ENCODE assay signal across 21 mouse cellular contexts in genomic region chr12:106819736-106820135, GRCm38 (mm10).
DNase-seq lines count a peak whose midpoint lies in the region; ATAC-seq lines count a peak whose summit lies in the region.
"Had no signal": no experiment of that assay in that cellular context is flagged by ENCODE, and none has a peak within 500 bp of the region (broad histone marks: within the 10 kb centered on the region; RNA-seq: fewer than 3 reads in every experiment).

No protein-coding gene starts in this region.

- H3K4me1 ChIP-seq in embryonic facial prominence, embryonic 11.5 days (ENCODE audit: control insufficient read depth, insufficient read depth, low read length): no peaks in the 10 kb centered on the region
- peaks cover 12% of the 10 kb centered on the region for H3K4me1 ChIP-seq in embryonic facial prominence, embryonic 10.5 days
- H3K4me1 ChIP-seq in embryonic facial prominence, embryonic 13.5 days: peaks cover 23% of the 10 kb centered on the region; the same call in 1 of the 2 replicates
- no peaks in the 10 kb centered on the region for H3K4me1 ChIP-seq in kidney, embryonic 14.5 days (ENCODE audit: control insufficient read depth, insufficient read depth, low read length)
- H3K4me1 ChIP-seq: forebrain, embryonic 10.5 days; forebrain, embryonic 12.5 days had no signal

- no peak overlapping the region for H3K4me2 ChIP-seq in embryonic facial prominence, embryonic 11.5 days (ENCODE audit: low read depth, low read length)
- H3K4me2 ChIP-seq in embryonic facial prominence, embryonic 13.5 days: no peak overlapping the region
- no peak overlapping the region for H3K4me2 ChIP-seq in kidney, embryonic 14.5 days (replicated peaks; ENCODE audit: low read depth, low read length)
- H3K4me2 ChIP-seq: embryonic facial prominence, embryonic 12.5 days; forebrain, embryonic 12.5 days had no signal

- 55% methylated on average over 6 of the region's 6 CpGs for WGBS in embryonic facial prominence, embryonic 11.5 days
- WGBS in embryonic facial prominence, embryonic 10.5 days: 60% methylated on average over 6 of the region's 6 CpGs
- 27% methylated on average over 6 of the region's 6 CpGs for WGBS in embryonic facial prominence, embryonic 13.5 days
- WGBS in kidney, embryonic 14.5 days: 88% methylated on average over 6 of the region's 6 CpGs

- peak; percentile 63 for DNase-seq in embryonic facial prominence, embryonic 11.5 days (ENCODE audit: low spot score)
- no peak for DNase-seq in embryonic facial prominence, embryonic 10.5 days (ENCODE audit: low spot score)
- DNase-seq in brain, adult 2 months (ENCODE audit: low read depth, low spot score): peak; percentile 29
- DNase-seq in telencephalon, adult 2 months (ENCODE audit: low read depth, low spot score): peak; percentile 4
- no peak for DNase-seq in retina, embryonic 14.5 days (ENCODE audit: low spot score)
- DNase-seq: adrenal gland, adult 2 months; adrenal gland, postnatal 10 days; adrenal gland, postnatal 25 days; cerebellum, adult 11-12 months; cerebellum, adult 2 months; cerebellum, adult 9-10 months; cerebellum, postnatal 10 days; cerebellum, postnatal 25 days had no signal

- H3K27me3 ChIP-seq in embryonic facial prominence, embryonic 11.5 days (ENCODE audit: control insufficient read depth, insufficient read depth, low read length): no peaks in the 10 kb centered on the region
- H3K27me3 ChIP-seq in embryonic facial prominence, embryonic 10.5 days (replicated peaks; ENCODE audit: low read depth, poor library complexity, severe bottlenecking): no peaks in the 10 kb centered on the region
- no peaks in the 10 kb centered on the region for H3K27me3 ChIP-seq in embryonic facial prominence, embryonic 13.5 days
- H3K27me3 ChIP-seq in kidney, embryonic 14.5 days (ENCODE audit: control insufficient read depth, insufficient read depth, low read length): no peaks in the 10 kb centered on the region
- H3K27me3 ChIP-seq: embryonic facial prominence, embryonic 12.5 days; forebrain, embryonic 12.5 days had no signal

- ATAC-seq in embryonic facial prominence, embryonic 11.5 days (replicated peaks; ENCODE audit: insufficient number of reproducible peaks, low FRiP score, low TSS enrichment, low read depth): no peak
- no peak for ATAC-seq in embryonic facial prominence, embryonic 13.5 days (ENCODE audit: insufficient number of reproducible peaks, insufficient read depth, low FRiP score, low TSS enrichment, low read depth)
- ATAC-seq in kidney, embryonic 14.5 days (ENCODE audit: low FRiP score, low TSS enrichment): no peak
- ATAC-seq: forebrain, embryonic 14.5 days; forebrain, embryonic 16.5 days had no signal

- H3K4me3 ChIP-seq in embryonic facial prominence, embryonic 11.5 days (ENCODE audit: low read depth, low read length): no peak overlapping the region
- no peak overlapping the region for H3K4me3 ChIP-seq in embryonic facial prominence, embryonic 10.5 days
- no peak overlapping the region for H3K4me3 ChIP-seq in embryonic facial prominence, embryonic 13.5 days
- H3K4me3 ChIP-seq in kidney, embryonic 14.5 days (ENCODE audit: low read length): no peak overlapping the region
- H3K4me3 ChIP-seq: embryonic facial prominence, embryonic 12.5 days; erythroblast, embryonic 14.5 days; forebrain, embryonic 10.5 days; forebrain, embryonic 12.5 days had no signal

- no peaks in the 10 kb centered on the region for H3K36me3 ChIP-seq in embryonic facial prominence, embryonic 11.5 days (replicated peaks; ENCODE audit: control insufficient read depth, insufficient read depth, low read depth, low read length)
- no peaks in the 10 kb centered on the region for H3K36me3 ChIP-seq in embryonic facial prominence, embryonic 10.5 days (replicated peaks)
- no peaks in the 10 kb centered on the region for H3K36me3 ChIP-seq in embryonic facial prominence, embryonic 13.5 days
- no peaks in the 10 kb centered on the region for H3K36me3 ChIP-seq in kidney, embryonic 14.5 days (ENCODE audit: control insufficient read depth, insufficient read depth, low read length)
- H3K36me3 ChIP-seq: embryonic facial prominence, embryonic 12.5 days; forebrain, embryonic 10.5 days; forebrain, embryonic 12.5 days had no signal

- H3K9me3 ChIP-seq in embryonic facial prominence, embryonic 11.5 days (replicated peaks; ENCODE audit: control insufficient read depth, low read length): no peaks in the 10 kb centered on the region
- no peaks in the 10 kb centered on the region for H3K9me3 ChIP-seq in embryonic facial prominence, embryonic 10.5 days
- H3K9me3 ChIP-seq in embryonic facial prominence, embryonic 13.5 days: no peaks in the 10 kb centered on the region
- no peaks in the 10 kb centered on the region for H3K9me3 ChIP-seq in kidney, embryonic 14.5 days (ENCODE audit: control insufficient read depth, low read length)
- H3K9me3 ChIP-seq: embryonic facial prominence, embryonic 12.5 days; forebrain, embryonic 10.5 days; forebrain, embryonic 12.5 days had no signal

- no peak overlapping the region for H3K27ac ChIP-seq in embryonic facial prominence, embryonic 11.5 days (replicated peaks; ENCODE audit: low read depth, low read length)
- H3K27ac ChIP-seq in embryonic facial prominence, embryonic 10.5 days (replicated peaks): no peak overlapping the region; the same call in 1 of the 2 replicates
- H3K27ac ChIP-seq in embryonic facial prominence, embryonic 13.5 days: 0 out of 2 replicates have a peak overlapping the region, but pooled peaks have one; percentile 13
- no peak overlapping the region for H3K27ac ChIP-seq in kidney, embryonic 14.5 days (ENCODE audit: low read depth, low read length)
- H3K27ac ChIP-seq: embryonic facial prominence, embryonic 12.5 days; forebrain, embryonic 10.5 days; forebrain, embryonic 12.5 days had no signal

- no peak overlapping the region for H3K9ac ChIP-seq in embryonic facial prominence, embryonic 11.5 days (replicated peaks; ENCODE audit: low read length)
- no peak overlapping the region for H3K9ac ChIP-seq in embryonic facial prominence, embryonic 13.5 days
- H3K9ac ChIP-seq in kidney, embryonic 14.5 days (ENCODE audit: low read depth, low read length): no peak overlapping the region
- H3K9ac ChIP-seq: embryonic facial prominence, embryonic 12.5 days; forebrain, embryonic 12.5 days had no signal

Comparison
In these comparisons a context has a peak if more than half of its experiments do, and no peak if none do; other contexts are left out.
1. DNase-seq: peak in embryonic facial prominence, embryonic 11.5 days (single experiment), brain, adult 2 months (single experiment) and telencephalon, adult 2 months (single experiment); none in embryonic facial prominence, embryonic 10.5 days (single experiment) and retina, embryonic 14.5 days (single experiment).